Mouse (Mus musculus) kidney, adult 11 months (tissue): Measurements from ENCODE around the gene Egr2.

Source experiments
- DNase-seq: peaks from one replicate; pipeline ENCODE4 v3.0.0; 2022

The Egr2 gene

DNA sequence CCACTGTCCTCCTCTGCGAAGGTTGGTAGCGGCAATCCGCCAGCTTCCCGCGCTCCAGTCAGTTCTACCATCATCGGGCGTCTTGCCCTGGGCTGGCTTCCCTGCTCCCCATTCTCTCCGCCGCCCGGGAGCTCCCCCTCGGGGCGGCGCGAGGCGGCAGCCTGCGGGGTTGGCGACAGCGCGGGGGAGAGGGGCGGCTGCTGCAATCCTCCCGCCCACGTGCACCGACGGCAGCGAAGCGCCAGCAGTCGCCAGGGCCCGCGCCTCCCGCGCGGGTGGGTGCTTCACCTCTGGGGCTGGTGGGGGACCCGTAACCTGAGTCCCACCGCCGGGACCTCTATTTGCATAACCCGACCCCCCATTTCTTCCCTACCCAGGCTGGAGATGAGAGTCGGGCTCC is at the start of gene Egr2:
Egr2 (plus strand) TSS at position 220 of the 400 bp plus-strand sequence.
- DNase-seq, result peak; percentile 8

DNA sequence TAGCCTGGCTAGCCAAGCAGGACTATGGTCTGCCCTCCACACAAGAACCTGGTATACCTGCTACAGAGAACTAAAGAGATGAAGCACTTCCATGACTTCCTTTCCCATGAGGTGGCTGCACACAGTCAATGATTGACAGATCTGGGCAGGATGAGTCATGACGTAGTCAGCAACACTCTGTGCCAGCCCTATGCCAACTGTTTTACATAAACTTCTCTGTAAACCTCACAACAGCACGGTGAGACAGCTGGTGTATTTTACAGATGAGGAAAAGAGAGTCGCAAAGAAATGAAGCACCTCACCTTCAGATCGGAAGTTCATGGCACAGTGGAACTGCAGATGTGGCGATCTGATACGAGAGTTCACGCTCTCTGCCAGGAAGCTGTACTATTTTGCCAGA is 47.8 kb upstream of the Egr2 start:
- peak; percentile 40 for DNase-seq

DNA sequence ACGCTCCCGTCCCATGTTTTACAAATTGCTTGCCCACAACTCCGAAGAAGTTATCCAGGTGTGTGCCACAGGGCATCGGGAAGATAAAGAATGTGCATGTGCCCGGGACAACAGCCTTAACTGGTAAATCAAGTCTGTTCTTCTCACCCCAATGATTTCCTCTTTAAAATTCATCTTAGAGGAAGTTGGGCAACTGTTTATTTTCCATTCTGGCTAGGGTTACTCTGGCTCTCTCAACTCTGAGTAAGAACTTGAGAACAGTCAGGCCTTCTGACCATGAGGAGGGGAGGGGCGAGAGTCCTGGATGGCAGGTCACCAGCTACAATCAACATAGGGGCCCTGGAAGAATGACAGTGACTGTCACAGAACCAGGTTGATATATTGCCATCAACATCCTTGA is 45.4 kb upstream of the Egr2 start:
- no peak for DNase-seq

DNA sequence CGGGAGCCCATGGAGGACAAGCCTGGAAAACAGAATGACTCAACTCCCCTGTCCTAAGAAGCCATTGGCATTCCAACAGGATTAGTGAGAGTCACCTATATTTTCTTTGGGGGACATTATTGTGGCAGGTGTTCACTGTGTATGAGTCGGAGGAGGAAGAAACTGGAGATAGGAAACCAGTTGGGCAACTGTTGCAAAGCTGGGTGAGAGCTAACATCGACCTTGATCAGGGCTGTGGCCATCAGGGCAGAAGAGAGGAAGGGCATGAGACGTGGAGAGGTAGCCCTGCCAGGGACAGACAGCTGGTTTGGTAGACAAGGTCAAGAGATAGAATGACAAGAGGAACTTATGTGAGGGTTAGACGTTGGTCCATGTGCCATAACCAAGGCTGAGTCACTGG is 44.6 kb upstream of the Egr2 start:
- DNase-seq, result no peak

DNA sequence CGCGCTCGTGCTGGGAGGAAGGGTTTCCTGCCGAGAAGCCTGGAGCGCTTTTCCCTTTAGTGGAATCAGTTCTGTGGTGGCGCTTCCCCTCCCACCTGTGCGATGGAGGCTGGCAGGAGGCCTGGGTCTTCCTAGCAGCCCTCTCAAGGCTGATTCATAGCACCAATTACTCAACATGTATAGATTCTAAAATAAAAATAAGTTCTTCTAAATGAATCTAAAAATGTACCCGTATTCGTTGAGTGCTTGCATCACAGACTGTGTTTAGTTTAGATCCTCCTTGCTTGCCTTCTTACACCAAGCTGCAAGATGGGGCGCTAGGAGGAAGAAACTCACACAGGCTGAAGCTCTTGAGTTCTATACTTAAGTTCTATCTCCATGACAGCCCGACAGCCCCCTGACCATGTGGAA is 43.1 kb upstream of the Egr2 start:
- DNase-seq, result no peak

DNA sequence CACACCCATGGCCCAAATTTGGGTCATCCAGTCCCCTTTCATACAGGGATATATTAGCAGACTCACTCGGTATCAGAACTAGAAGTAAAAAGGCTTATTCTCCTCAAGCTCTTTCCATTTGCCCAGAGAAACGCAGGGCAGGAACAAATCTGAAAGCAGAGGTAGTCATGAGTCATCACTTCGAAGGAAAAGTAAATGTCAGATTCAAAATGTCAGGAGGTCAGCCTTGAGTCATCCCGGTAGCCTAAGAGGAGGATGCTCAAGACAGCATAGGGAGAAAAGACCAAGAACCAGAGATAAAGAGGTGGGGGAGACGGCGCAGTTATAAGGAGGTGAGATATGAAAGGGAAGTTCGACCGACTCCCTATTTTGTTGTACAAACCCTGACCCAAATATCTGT is 41.7 kb upstream of the Egr2 start:
- no peak for DNase-seq

DNA sequence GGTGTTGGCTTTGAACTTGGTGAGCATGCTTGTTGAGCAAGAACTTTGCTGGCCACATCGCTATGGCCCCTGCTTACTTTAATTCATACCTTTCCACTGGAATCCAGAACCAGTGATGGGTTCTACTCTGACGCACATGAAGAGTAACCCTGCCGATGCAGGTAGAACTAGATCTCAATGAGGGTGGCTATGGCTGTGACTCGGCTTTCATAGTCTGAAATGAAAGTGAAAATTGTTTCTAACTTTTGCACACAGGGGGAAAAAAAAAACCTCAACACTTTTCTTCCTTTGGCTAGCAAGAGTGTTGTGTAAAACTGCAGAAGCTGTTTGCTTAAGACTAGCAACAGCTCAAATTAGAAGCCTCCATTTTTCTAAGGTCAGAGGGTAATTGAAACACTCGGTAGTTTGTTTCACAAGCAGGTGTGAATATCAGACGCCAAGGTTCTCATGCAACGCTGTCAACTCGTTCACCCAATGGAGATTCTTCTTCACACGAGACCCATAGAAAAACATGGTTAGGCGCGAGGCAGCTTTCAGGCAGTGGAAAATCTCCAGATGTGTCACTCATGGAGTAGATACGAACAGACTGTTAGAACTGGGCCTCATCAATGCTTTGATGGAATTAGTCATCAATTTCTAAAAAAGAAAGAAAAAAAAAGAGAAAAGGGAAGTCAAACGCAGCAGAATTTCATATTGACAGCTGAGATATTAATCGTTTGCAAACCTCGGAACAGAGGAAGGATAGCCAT is 38.0 kb upstream of the Egr2 start:
- no peak for DNase-seq

DNA sequence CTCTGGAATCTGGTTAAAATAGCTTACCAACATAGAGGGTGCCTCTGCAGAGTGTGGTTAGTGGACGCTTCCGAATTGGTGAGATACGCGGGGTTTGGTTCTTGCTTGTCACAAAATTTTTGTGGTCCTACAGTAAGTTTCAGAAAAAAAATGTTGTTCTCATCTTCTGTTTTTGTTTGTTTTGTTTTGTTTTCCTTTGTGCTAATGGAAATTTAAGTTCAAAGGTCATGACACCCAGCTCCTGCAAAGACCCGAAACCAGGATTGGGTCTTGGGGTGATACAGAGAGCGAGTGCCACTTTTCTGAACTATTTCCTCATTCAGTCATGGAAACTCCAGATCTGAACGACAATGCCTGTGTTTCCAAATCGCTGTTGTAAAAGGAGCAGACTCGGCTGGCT is 37.3 kb upstream of the Egr2 start:
- DNase-seq, result no peak

DNA sequence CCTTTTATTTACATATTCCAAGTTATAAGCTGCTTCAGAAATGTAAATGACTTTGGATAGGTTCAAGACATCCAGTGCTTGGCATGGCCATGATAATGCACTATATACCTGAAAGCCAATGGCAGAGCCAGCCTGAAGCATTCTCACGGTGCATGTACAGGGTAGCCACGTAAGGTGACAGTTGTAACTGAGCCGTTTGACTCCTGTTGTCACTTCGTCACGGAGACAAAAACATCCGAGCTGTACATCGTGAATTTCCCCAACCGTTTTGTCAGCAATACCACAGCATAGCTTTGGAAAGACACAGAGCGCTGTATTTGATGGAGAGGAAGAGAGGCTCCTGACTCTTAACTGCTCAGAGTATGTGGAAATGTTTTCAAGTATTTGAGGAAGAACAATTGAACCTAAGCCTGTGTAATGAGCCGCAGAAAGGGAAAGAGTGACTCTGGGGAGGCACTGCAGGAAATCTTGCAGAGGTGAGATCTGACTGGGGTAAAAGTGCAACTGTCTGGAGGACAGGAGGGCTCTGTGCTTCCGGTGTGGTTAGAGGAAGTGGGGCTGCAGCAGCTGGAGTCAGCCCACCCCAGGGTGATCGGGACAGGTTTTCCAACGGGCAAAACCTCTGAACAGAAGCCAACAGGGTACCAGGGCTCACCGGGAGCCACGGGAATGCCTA is 31.8 kb upstream of the Egr2 start:
- no peak for DNase-seq

DNA sequence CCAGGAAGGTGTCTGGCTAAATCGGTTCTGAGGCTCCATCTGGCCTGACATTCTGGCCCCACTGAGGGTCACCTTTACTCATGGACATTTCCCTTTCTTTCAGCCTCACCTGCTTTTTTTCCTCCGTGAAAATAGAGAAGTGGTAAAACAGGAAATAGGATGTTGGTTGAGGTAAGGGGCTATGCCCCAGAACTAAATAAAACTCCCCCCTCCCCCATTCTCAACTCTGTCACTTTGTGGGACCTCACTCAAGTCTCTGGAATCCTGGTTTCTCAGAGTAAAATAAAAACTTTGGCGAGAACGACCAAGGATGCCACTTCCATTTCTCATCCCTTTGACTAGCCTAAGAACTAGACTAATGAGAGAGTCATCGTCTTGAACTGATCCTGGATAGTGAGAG is 31.2 kb upstream of the Egr2 start:
- DNase-seq, result no peak

DNA sequence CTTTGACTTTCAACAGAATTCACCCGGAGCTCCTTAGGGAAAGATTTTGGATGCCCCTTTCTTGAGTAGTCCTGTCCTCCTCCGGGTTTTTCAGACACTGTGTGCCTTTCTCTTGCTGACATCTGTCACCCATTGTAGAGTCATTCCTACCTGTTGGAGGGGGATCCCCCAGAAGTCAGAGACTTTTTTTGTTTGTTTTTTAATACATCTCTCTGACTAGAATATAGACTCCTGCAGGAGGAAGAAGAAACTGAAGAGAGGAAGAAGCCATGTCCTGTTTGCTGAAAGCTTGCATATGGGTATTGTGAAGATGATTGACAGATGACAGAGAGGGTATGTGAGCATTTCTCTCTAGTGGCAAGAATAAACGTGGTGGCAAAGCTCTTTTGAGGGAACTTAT is 30.0 kb upstream of the Egr2 start:
- DNase-seq, result no peak

DNA sequence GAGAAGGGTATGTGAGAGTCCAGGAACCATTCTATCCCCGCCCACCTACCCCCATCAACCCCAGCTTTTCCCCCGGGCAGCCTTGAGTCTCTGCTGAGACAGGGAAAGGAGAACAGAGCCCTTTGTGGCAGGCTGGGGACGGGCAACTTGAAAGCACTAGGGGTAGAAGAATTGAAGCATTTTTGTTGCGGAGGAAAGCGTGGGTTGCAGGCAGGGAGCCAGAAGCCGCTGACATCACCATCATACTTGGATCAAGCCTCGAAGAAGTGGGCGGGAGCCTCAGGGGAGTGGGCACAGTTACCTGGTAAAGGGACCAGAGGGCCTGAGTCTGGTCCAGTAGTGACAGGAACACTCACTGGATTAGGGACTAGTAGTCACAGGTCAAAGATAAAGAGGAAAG is 23.1 kb upstream of the Egr2 start:
- DNase-seq, result no peak

DNA sequence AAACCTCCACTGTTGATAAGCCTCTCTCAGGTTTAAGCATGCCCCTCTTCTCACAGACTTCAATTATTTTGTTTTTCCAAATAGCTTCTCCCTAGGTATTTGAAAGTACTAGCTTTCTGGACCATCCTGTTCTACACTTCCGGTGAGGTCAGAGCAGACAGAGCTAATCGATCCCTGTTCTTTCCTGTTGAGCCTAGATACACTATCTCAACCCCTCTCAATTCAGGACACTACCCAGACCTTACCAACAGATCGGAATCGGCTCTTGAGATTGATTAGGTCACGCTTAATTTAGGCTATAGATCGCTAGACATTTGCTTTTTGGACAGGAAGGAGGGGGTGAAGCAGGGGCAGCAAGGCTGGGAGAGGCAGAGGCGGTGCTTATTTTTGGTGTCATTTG is 22.4 kb upstream of the Egr2 start:
- no peak for DNase-seq

DNA sequence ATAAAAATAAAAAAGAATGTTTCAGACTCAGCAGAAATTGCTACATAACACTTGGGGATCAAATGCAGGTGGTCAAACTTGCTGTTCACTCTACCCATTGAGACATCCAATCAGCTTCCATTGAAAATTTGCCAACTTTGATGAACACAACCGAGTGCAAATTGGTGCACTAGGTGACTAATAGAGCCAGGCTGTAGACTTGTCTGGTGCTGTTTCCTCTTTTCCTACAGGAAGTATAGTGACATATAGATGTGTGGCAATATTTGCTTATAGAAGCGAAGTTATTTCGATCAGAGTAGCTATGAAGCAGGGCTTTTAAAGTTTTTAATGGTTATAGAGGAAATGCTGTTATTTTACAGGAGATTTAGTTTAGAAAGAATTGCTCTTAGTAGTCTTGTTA is 16.5 kb upstream of the Egr2 start:
- no peak for DNase-seq

DNA sequence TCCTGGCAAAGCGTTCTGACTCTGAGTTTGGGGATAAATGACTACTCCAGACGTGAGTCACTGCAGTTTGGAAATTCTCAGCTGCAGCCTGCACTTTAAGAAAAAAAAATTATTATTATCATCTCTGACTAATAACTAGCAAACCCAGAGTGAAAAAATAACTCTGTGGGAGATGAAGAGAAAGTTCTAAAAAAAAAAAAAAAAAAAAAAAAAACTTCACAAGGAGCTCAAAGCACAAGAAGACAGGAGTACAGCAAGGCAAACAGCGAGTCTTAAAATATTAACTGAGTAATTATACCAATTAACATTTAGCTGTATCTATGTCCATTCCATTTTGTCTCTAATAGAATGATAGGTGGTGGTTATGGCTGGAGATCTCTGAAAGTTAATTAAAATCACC is 11.1 kb upstream of the Egr2 start:
- DNase-seq, result no peak

DNA sequence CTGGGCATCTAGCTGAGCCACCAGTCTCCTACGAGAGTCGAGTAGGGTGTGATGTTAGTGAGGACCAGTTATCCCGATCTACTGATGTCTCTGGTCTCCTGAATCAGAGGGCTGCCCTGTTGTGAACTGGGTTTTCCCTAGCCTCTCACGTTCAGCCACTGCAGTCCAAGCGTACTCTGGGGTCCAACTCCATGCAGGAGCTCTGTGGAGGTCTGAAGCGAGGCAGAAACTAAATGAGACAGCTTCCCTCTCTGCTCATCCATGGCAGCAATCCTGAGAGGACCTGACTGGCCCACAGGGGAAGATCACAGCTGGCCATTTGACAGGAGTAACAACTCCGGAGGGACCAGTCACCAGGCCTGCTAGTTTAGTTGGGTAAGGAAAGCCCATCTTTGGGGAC is 10.6 kb upstream of the Egr2 start:
- DNase-seq, result no peak

DNA sequence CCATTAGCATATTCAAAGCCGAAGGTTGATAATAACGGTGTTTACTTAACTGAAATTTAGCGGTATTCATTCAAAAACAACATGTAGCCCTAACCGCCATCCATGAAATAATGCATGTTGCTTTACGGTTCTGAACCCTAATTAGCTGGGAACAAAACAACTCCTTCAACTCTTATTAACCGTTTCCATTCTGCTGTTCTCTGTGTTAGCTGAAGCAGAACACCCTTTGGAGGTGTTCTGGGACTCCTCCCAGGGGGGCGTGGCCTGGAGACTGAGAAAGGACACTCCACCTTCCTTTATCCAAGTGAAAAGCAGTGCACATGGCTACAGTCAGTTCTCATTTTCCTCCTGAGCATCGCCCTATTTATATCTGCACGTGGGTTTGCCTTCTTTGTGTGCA is 8.8 kb upstream of the Egr2 start:
- no peak for DNase-seq

DNA sequence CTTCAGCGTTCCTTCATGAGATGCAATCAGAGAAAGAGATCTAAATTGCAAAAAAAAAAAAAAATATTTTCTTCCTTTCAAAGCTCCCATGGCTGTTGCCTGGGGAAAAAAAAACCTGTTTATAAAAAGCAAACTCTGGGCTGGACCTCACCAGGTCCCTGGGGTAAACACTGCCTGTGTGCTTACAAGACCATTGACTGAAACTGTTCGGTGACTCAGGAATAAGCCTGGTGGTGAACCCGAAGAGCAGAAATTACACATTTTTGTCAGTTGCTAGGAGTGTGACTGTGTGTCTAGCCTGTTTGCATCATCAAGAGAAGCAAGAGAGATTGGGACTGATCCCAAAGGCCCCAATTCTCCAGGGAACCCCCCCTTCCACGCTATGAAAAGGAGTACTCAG is 5.5 kb upstream of the Egr2 start:
- no peak for DNase-seq

DNA sequence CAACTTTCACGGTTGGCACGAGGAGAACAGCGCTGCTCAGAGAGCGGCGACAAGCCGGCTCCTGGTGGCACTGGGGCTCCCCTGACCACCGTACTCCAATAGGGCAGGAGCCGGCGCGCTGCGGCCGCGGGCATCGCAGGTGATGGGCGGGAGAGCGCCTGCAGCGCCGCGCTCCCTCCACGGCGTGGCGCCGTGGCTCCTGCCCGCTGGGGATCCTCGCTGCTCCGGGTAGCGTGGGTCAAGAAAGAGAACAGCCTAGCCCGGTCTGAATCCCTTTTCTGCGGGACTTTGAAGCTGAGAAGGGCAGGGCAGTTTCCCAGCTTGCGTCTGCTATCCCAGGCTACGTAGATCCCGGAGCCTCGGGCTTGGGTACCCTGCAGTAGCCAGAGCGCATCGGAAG is 697 bp downstream of the Egr2 start:
- DNase-seq, result peak; percentile 66

DNA sequence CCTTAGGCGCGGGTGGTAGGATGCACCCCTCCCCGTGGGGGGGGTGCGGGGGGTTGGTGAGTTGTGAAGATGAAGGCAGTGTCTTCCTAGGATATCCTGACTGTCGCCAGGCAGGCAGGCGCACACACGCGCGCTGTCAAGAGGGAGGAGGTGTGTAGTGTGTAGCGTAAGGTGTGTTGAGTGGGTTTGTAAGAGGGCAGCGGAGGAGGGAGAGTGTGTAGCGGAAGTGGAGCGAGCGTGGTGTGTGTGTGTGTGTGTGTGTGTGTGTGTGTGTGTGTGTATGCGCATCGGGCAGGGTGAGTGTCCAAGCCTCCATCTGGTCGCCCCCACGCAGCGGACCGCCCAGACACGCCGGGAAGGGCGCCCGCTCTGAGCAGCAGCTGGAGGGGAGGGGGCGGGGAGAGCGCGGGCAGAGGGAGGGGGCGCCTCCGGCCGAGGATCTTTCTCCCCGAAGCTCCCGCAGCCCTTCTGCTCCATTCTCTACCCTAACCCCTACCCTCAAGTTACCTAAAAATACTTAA is 1.4 kb downstream of the Egr2 start:
- peak; percentile 31 for DNase-seq

DNA sequence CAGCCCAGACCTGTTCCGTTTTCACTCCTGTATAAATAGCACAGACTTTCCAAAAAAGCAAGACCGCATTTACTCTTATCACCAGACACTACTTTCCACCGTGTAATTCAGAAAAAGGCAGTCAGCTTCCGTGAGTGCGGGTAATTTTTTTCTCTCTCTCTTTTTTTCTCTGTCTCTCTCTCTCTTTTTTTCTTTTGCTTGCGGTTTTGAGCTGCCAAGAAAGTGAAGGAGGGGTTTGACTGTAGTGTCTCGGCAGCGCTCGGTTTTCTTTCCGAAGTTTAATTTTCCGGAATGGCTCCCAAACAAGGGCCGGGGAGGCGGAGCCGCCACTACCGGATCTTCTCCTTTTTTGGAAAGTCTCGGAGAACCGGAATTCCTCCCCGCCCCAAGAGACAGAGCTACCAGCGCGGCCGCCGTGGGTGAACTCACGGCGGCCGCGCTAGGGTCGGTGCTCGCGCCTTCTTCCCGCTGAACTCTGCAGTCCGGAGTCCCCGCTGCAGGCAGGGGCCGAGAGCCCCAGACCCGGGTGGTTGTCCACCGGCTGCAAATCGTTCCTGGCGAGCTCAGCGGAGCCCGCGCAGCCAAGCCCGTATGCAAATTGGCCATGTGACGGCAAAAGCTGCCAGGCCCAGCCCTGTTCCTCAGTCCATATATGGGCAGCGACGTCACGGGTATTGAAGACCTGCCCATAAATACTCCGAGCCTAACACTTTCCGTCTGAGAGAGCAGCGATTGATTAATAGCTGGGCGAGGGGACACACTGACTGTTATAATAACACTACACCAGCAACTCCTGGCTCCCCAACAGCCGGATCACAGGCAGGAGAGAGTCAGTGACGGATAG is 2.1 kb downstream of the Egr2 start:
- DNase-seq, result peak; percentile 90

DNA sequence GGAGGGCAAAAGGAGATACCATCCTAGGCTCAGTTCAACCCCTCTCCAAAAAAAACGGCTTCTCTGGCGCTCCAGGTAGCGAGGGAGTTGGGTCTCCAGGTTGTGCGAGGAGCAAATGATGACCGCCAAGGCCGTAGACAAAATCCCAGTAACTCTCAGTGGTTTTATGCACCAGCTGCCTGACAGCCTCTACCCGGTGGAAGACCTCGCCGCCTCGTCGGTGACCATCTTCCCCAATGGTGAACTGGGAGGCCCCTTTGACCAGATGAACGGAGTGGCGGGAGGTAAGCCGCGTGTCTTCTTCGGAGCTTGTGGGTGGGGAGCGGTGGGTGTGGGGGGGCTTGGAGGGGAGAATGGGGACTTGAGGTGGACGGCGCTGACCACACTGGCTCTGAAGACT is 2.8 kb downstream of the Egr2 start:
- peak; percentile 15 for DNase-seq

DNA sequence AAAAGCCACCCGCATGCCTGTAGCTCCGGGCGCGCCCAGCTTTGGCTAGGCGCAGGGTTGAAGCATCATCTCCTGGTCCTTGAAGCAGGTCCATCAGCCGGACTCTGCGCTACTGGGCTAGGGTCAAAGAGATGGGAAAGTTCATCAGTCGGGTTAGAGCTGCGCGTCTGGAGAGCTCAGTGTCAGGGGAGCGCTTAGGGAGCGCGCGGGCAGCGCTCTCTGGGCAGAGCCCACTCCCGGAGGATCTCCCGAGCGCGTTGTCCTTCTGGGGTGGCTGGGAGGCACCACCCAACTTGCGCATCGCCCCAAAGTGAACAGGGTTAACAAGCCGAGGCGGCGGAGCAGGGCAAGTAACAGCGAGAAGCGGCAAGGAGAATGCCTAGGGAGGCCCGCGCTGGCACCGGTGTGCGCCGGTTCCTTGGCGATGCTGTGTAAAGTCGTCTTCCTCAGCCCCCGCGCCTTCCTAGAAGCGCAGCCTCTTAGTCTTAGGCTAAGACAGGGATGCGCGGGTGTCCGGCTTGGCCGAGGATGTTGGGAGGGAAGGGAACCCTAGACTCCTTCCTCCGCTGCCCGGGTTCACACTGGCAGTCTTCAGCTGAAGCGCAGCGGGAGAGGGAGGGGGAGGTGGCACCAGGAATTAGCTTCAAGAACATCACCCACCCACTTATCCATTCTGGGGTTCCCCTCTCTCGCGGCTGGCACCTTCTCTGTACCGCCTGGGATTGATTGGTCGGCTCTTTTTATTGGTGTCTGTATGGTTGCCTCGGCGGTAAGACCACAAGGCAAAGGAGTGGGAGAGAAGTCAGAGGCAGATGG is 3.5 kb downstream of the Egr2 start:
- DNase-seq, result no peak
